Mouse (Mus musculus) gastrocnemius, postnatal 10 days (tissue): ENCODE results near the gene Ap2a1. TPM values are rescaled to one million over a fixed set of nuclear protein-coding genes. Genes with fewer than 3 reads are reported as not detected.

Experiments
- DNase-seq: peaks from one replicate; pipeline ENCODE4 v3.0.0; 2021; ENCODE audit warnings: mixed read lengths
- total RNA-seq, 2 experiments: library from RNA; stranded (reverse); gene quantifications; 2 replicates each; pipeline ENCODE4 v1.2.3; 2021

Ap2a1 gene
- total RNA-seq, 2 experiments from 2014 or later: 59.0 to 65.0 TPM

DNA sequence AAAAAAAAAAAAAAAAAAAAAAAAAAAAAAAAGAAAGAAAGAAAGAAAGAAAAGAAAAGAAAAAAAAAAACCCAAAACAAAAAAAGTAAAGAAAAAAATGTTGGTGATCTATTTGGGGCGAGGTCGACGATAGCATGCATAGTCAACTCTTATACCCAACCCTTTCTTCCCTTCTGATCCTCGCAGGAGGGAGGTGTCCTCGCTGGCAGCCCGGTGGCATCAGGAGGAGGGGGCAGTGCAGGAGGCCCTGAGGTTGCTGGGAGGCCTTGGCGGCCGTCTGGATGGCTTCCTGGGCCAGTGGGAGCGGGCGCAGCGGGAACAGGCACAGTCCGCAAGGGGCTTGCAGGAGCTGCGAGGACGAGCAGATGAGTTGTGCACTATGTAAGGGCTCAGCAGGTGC, 24.3 kb upstream of the Ap2a1 start:
- no peak for DNase-seq

- peak; percentile 87 for DNase-seq
These were observed 23.5 kb upstream of the Ap2a1 start for GRCm38 (mm10) chr7:44952611-44953306.

GRCm38 (mm10) chr7:44951960-44952359, 22.7 kb upstream of the Ap2a1 start:
- DNase-seq: peak; percentile 57

DNA sequence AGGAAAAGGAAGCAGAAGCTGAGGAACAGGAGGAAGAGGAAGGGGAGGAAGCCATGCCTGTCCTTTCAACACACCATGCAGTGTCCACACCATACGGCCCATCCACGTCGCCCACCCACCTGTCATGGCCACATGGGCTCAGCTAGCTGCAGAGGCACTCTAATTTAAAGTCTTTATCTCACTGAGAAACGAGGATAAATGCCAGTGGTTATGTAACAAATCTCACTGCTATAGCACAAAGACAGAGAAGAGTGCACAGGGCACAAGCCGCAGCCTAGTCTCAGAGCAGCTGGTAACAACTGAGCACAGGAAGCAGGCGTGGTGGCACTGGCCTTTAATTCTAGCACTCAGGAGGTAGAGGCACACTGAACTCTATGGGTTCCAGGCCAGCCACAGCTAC, 20.6 kb upstream of the Ap2a1 start:
- no peak for DNase-seq

DNA sequence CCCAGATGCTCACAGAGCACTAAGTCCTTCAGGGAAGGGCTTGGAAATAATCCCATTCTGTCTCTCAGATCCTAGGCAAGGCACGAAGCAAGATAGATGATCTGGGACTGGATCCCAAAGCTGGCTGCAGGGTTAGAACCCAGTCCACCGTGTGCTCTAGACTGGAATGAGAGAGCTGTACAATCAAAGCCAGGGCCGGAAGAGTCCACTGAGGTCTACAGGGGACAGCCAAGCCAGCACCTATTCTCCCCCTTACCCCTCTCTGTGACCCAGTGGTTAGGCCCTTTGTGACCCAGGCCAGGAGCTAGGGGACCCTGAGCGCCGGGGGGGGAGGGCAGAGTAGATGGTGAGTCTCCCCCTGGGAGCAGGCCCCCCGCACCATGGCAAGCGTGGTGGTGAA, 13.6 kb upstream of the Ap2a1 start, which contains the start of gene Tsks:
Gene Tsks, plus strand, starts transcription at position 301 of the 400 bp plus-strand sequence.
- DNase-seq: no peak

GRCm38 (mm10) chr7:44938680-44939079, 9.4 kb upstream of the Ap2a1 start:
- no peak for DNase-seq

DNA sequence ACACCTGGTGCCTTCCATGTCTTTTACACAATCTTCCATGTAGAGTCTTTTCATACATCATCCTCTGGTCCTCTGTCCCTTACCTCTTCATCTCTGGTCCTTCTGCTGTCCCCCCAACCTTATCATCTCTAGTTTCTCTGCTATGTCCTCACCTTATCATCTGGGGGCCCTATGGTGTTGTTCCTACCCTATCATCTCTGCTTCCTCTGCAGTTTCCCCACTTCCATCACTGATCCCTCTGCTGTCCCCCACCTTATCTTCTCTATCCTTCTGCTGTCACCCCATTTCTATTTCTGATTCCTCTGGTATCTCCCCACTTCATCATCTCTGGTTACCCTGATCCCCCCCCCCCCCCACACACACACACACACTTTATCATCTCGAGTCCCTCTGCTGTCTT, 726 bp downstream of the Ap2a1 start:
- DNase-seq: no peak

DNA sequence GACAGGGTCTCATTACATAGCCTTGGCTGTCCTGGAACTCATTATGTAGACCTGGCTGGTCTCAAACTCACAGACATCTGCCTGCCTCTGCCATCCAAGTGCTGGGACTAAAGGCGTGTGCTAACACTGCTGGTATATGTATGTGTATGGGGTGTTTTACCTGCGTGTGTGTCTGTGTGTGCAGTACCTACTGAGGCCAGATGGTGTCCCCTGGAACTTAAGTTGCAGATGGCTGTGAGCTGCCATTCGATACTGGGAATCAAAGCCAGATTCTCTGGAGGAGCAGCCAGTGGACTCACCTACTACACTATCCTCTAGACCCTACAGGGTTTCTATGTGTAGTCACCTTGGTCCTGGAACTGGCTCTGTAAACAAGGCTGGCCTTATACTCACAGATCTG, 3.8 kb downstream of the Ap2a1 start:
- DNase-seq: no peak

DNA sequence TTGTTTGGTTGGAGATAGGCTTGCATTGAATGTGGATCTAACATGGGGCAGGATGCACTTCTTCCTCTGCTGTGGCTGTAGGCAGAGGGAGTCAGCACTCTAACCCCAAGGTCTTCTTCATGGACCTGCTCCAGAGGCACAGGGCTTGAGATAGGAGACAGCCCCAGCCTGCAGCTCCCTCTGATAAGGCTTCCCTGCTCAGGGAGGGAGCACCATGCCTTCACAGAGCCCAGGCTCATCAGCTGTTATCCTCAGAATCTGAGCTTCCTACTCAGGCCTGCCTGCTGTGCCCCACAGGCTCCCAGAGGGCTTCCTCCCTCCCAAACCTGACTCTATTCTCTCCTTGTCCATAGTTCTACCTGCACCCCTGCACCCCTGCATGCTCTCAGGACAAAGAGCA, 6.8 kb downstream of the Ap2a1 start:
- no peak for DNase-seq

- no peak for DNase-seq
These were observed 10.2 kb downstream of the Ap2a1 start for GRCm38 (mm10) chr7:44919127-44919526.

DNA sequence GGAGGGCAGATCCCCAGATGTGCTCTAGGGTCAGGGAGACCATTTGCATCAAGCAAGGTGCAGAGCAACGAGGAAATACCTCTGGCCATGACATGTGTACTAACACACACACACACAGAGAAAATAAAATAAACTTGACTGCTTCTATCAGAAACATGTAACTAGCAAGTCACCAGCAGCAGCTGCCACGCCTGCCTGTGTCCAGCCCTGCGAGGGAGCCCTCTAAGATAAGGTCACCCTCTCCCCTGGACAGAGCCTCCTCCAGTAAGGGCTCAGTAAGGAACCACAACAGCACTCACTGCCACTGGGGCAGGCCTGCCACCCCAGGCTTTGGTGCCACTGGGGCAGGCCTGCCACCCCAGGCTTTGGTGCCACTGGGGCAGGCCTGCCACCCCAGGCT, 11.1 kb downstream of the Ap2a1 start:
- DNase-seq: no peak

- no peak for DNase-seq
These were observed 12.4 kb downstream of the Ap2a1 start for GRCm38 (mm10) chr7:44916881-44917280.

DNA sequence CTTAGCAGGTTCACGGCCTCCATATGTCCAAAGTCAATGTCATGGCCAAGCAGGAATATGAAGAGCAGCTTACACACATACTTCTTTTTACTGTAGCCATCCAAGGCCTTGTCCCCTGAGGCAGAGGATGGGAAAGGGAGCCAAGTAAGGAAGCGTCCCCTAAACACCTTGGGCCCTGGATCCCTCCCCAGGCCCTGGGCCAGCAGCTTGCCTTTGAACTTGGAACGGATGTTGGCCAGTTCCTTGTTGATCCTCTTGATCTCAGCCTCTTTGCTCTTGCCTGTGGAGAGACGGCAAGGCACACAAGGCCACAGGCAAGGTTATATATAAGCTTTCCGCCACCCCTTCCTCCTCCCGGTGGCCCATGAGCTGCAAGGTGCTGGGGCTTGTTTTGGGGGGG, 13.1 kb downstream of the Ap2a1 start:
- DNase-seq: no peak

GRCm38 (mm10) chr7:44915314-44915713, 14.0 kb downstream of the Ap2a1 start:
- DNase-seq: no peak

GRCm38 (mm10) chr7:44914396-44914795, 14.9 kb downstream of the Ap2a1 start:
- no peak for DNase-seq

- DNase-seq: no peak
These were observed 20.4 kb downstream of the Ap2a1 start for GRCm38 (mm10) chr7:44908706-44909476.

GRCm38 (mm10) chr7:44905430-44905829, 23.9 kb downstream of the Ap2a1 start:
- no peak for DNase-seq

- DNase-seq: peak; percentile 44
These were observed 28.0 kb downstream of the Ap2a1 start for GRCm38 (mm10) chr7:44901230-44901722.

DNA sequence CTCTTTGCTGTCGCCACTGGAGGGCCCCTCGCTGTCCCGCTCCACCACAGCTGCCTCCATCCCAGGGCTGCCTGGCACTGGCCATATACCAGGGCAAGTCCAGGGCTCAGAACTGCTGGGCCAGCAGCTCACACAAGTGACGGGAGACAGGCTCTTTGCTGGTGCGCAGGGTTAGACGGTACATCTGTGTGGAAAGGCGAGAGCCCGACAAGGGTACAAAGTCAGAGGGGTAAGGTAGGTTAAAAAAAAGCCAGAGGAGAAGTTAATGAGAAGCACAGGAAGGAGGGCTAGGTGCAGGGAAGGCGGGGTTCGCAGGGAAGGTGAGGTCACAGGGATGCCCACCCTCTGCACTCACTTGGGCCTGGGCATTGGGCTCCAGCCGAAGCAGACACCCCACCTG, 28.7 kb downstream of the Ap2a1 start:
- DNase-seq: no peak

- no peak for DNase-seq
These were observed 30.7 kb downstream of the Ap2a1 start for GRCm38 (mm10) chr7:44898607-44899006.

GRCm38 (mm10) chr7:44896499-44896898, 32.8 kb downstream of the Ap2a1 start:
- DNase-seq: no peak

- peak; percentile 83 for DNase-seq
These were observed 33.5 kb downstream of the Ap2a1 start, which contains the start of gene Fuz for GRCm38 (mm10) chr7:44895593-44896434. Gene Fuz (plus strand): TSS chr7:44896079.

DNA sequence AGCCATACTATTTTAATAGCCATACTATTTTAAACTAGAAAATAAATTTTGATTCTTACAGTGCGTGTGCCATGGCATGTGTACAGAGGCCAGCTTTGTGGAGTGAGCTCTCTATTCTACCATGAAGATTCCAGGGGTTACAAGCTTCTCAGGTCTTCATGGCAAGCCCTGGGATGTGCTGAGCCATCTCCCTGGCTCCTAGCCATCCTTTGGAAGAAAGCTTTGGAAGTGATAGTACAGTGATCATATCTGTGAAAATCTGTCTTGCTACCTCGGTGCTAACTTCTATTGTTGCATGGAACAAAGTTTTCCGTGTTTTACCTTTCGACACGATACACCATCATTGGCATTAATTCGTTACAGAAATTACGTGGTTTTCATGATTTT, 34.1 kb downstream of the Ap2a1 start:
- DNase-seq: no peak
